Mouse (Mus musculus) hindbrain, embryonic 13.5 days (tissue): Measurements from ENCODE around the gene Cyth1. TPM values are rescaled to one million over a fixed set of nuclear protein-coding genes. Genes with fewer than 3 reads are reported as not detected.

Experiments
- ATAC-seq: fragments of 200-750 bp; cut with Nextera tagmentation; 2 replicates; pipeline ENCODE4 v1.8.0; 2017; ENCODE audit warnings: moderate TSS enrichment; ENCODE audit not compliant: low FRiP score
- H3K27ac ChIP-seq: fragments of 300-500 bp; sonication (generic); 2 replicates; pipeline ENCODE4 v1.5.1; 2015; ENCODE audit warnings: inconsistent platforms, mild to moderate bottlenecking, moderate library complexity
- H3K27me3 ChIP-seq: fragments of 300-500 bp; sonication (generic); 2 replicates; pipeline ENCODE4 v1.6.1; 2015; ENCODE audit warnings: mild to moderate bottlenecking, inconsistent platforms
- H3K36me3 ChIP-seq: fragments of 300-500 bp; sonication (generic); 2 replicates; pipeline ENCODE4 v1.6.1; 2015; ENCODE audit warnings: mild to moderate bottlenecking, inconsistent platforms
- H3K4me1 ChIP-seq: fragments of 300-500 bp; sonication (generic); replicated peaks from 2 replicates; pipeline ENCODE4 v1.6.1; 2015; ENCODE audit warnings: inconsistent platforms
- H3K4me2 ChIP-seq: fragments of 300-500 bp; sonication (generic); 2 replicates; pipeline ENCODE4 v1.6.1; 2015; ENCODE audit warnings: inconsistent platforms, mild to moderate bottlenecking, moderate library complexity
- H3K4me3 ChIP-seq: fragments of 300-500 bp; sonication (generic); 2 replicates; pipeline ENCODE4 v1.5.1; 2015; ENCODE audit warnings: mild to moderate bottlenecking, inconsistent platforms
- H3K9ac ChIP-seq: fragments of 300-500 bp; sonication (generic); 2 replicates; pipeline ENCODE4 v1.6.1; 2015; ENCODE audit warnings: mild to moderate bottlenecking, inconsistent platforms
- H3K9me3 ChIP-seq: fragments of 300-500 bp; sonication (generic); 2 replicates; pipeline ENCODE4 v1.6.1; 2016; ENCODE audit warnings: inconsistent platforms
- WGBS: fragments of 180-500 bp; shearing (Covaris S2); methylation state at CpG from one replicate; pipeline ENCODE4 v1.1.7; 2015; 5-methylcytosine and 5-hydroxymethylcytosine counted together
- polyA plus RNA-seq: library from polyadenylated mRNA; unstranded; fragments of >200 nt; fragmentation: Nextera tagmentation; extraction: Ambion mirVana; gene quantifications from 2 replicates; pipeline ENCODE4 v1.2.1, GENCODE M21; 2015

The Cyth1 gene
- polyA plus RNA-seq, 1 experiment from 2014 or later, result 24.0 TPM

DNA sequence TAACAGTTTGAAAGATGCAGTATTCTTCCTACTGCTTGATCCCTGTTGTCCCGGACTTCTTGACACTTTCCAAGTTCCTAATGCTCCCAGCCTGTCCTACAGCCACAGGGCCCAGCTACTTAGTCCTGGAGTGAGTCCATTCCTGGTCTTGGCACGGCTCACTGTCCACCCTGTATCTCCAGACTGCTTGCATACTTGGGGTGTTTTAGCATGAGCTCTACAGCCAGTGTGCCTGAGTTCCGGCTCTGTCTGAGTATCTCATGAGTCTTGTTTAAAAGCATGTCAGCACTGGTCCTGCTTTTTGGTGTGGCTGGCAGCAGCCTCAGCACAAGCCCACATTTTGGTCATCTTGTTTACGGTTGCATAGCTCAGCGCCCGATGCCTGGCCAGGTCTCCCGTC is 73.6 kb downstream of the Cyth1 start:
- WGBS, result 92% methylated on average over 7 of the region's 7 CpGs
- H3K9ac ChIP-seq, result no peak overlapping the region
- H3K27ac ChIP-seq, result no peak overlapping the region
- H3K4me2 ChIP-seq, result no peak overlapping the region
- H3K4me1 ChIP-seq, result no peaks in the 10 kb centered on the region
- H3K27me3 ChIP-seq, result no peaks in the 10 kb centered on the region
- ATAC-seq, result no peak
- H3K9me3 ChIP-seq, result no peaks in the 10 kb centered on the region
- H3K36me3 ChIP-seq, result peaks cover 73% of the 10 kb centered on the region
- H3K4me3 ChIP-seq, result no peak overlapping the region

DNA sequence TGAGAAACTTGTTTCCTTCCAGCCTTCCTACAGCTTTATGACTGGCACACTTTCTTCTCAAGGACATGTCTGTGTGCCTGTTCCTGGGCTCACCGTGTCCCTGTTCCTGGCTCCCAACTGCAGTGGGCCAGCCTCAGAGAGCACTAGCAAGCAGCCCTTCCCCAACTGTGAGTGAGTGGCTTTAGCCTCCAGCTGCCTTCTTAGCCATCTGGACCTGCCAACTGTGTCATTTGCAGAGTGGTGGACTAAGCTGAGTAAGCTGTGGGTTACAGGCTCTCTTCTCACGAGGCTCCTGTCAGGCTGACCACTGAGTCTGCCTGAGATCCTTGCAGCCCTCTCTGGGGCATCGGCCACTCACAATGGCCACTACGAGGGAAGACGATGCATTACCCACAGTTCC is 75.6 kb downstream of the Cyth1 start:
- WGBS, result 81% methylated on average over 5 of the region's 5 CpGs
- no peaks in the 10 kb centered on the region for H3K4me1 ChIP-seq
- no peaks in the 10 kb centered on the region for H3K27me3 ChIP-seq
- no peaks in the 10 kb centered on the region for H3K9me3 ChIP-seq
- ATAC-seq, result no peak
- no peak overlapping the region for H3K4me3 ChIP-seq
- H3K36me3 ChIP-seq, result peaks cover 70% of the 10 kb centered on the region
- H3K27ac ChIP-seq, result no peak overlapping the region
- H3K4me2 ChIP-seq, result no peak overlapping the region
- H3K9ac ChIP-seq, result no peak overlapping the region

DNA sequence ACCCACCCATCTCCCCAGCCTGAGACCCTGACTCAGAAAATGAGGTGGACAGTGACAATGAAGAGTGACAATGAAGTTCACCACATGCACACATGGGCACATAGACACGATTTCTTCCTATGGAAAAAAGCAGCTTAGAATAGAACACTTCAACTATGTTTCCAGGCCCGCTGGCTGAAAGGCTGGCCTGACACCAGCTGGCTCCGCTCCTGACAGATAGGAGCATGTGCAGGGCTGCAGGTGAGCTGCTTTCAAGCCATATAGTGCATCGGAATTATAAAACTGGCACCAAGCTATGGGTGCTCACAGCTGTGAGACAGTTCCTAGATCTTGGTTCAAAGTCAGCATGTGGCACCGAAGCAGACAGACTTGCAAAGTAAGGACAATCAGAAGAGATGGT is 78.1 kb downstream of the Cyth1 start:
- no peak overlapping the region for H3K27ac ChIP-seq
- no peak overlapping the region for H3K4me2 ChIP-seq
- WGBS, result 96% methylated on average over 5 of the region's 5 CpGs
- H3K9me3 ChIP-seq, result no peaks in the 10 kb centered on the region
- H3K36me3 ChIP-seq, result peaks cover 71% of the 10 kb centered on the region
- no peaks in the 10 kb centered on the region for H3K27me3 ChIP-seq
- no peak overlapping the region for H3K4me3 ChIP-seq
- no peak overlapping the region for H3K9ac ChIP-seq
- H3K4me1 ChIP-seq, result peaks cover 5% of the 10 kb centered on the region; the same call in 1 of the 2 replicates
- ATAC-seq, result no peak

DNA sequence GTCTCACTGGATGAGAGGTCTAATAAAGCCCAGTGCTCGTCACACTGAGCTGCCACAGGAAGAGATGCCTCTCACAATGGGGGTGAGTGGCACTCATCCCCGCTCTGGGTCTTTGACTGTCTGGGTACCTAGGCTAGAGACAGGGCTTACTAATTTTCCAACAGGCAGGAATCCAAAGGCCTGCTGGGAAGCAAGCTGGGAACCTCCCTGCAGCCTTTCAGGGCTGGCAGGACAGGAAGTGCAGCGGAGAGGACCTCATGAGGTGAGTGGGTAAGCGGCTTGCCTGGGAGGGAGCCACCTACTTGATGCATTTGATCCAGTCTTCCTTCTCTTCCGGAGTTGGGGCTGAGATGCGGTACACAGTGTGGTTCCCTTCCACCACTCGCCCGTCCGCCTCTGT is 79.7 kb downstream of the Cyth1 start:
- no peaks in the 10 kb centered on the region for H3K27me3 ChIP-seq
- H3K4me1 ChIP-seq, result peaks cover 7% of the 10 kb centered on the region; the same call in 1 of the 2 replicates
- H3K4me3 ChIP-seq, result no peak overlapping the region
- H3K27ac ChIP-seq, result no peak overlapping the region
- H3K9me3 ChIP-seq, result no peaks in the 10 kb centered on the region
- H3K9ac ChIP-seq, result no peak overlapping the region
- 77% methylated on average over 9 of the region's 9 CpGs for WGBS
- no peak overlapping the region for H3K4me2 ChIP-seq
- H3K36me3 ChIP-seq, result peaks cover 78% of the 10 kb centered on the region
- ATAC-seq, result no peak

DNA sequence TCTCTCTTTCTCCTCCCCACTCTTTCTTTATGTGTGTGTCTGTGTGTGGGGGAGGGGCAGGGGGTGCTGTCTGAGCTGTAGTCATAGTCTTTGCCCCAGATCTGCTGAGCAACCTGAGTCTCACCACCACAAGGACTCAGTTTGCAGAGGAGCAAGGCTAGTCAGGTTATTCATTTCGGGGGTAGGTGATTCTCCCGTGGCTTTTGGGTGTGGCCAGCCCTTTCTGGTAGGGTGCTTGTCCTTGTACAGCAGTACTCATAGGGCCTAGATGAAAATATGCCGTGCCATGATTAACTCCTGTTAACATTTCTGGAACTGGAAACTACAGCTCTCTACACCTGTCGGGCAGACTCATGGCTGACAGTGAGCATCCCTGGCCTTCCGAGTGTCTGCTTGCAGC is 81.8 kb downstream of the Cyth1 start:
- H3K4me3 ChIP-seq, result no peak overlapping the region
- H3K4me1 ChIP-seq, result peaks cover 7% of the 10 kb centered on the region; the same call in 1 of the 2 replicates
- 92% methylated on average over 5 of the region's 5 CpGs for WGBS
- H3K27me3 ChIP-seq, result no peaks in the 10 kb centered on the region
- H3K9ac ChIP-seq, result no peak overlapping the region
- no peak overlapping the region for H3K27ac ChIP-seq
- ATAC-seq, result no peak
- H3K36me3 ChIP-seq, result peaks cover 76% of the 10 kb centered on the region
- H3K4me2 ChIP-seq, result no peak overlapping the region
- no peaks in the 10 kb centered on the region for H3K9me3 ChIP-seq

DNA sequence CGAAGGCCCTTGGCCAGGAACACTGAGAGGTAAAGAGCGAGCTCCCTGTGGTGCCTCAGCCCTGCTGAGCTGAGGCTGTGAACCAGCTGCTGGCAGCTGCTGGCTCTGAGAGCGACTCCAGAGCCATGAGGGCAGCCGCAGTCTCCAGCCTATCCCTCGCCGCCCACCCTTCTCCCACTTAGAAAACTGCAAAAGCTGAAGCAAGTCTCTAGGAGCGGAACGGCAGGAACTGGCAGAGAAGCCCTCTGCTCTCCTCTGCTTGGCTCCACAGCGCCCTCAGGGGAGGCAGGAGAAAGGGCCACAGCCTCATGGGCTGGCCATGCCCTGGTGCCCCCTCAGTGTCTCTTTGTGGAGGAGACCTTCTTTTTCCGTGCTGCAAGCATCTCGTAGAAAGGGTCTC is 82.7 kb downstream of the Cyth1 start:
- Histone ChIP-seq H3K4me2 (no peak overlapping the region), H3K4me1 (peaks cover 7% of the 10 kb centered on the region; the same call in 1 of the 2 replicates), H3K9ac (no peak overlapping the region), H3K4me3 (no peak overlapping the region), H3K27me3 (no peaks in the 10 kb centered on the region), H3K27ac (no peak overlapping the region), H3K9me3 (no peaks in the 10 kb centered on the region), H3K36me3 (peaks cover 72% of the 10 kb centered on the region)
- 42% methylated on average over 11 of the region's 11 CpGs for WGBS
- ATAC-seq, result no peak

DNA sequence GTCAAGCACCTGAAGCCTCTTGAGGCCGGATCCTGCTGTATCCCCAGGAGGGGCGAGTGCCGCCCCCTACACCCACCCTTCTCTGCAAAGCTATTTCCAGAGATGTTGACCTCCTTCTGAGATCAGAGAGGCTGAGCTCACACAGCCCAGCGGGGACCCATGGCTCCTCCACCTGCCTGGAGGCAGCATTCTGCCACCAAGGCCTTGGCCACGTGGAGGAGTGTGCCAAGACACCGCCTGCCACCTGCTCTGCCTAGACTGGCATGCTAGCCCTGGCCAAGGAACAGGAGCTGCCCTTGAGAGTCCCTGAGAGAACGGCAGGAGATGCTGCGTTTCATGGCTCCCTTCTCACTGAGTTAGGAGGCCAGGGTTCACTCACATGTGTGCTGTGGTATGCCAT is 83.8 kb downstream of the Cyth1 start:
- WGBS, result 83% methylated on average over 8 of the region's 8 CpGs
- Histone ChIP-seq H3K4me1 (peaks cover 7% of the 10 kb centered on the region; the same call in 1 of the 2 replicates), H3K4me3 (no peak overlapping the region), H3K27me3 (no peaks in the 10 kb centered on the region), H3K9me3 (no peaks in the 10 kb centered on the region), H3K27ac (no peak overlapping the region), H3K9ac (no peak overlapping the region), H3K36me3 (peaks cover 63% of the 10 kb centered on the region), H3K4me2 (no peak overlapping the region)
- no peak for ATAC-seq

DNA sequence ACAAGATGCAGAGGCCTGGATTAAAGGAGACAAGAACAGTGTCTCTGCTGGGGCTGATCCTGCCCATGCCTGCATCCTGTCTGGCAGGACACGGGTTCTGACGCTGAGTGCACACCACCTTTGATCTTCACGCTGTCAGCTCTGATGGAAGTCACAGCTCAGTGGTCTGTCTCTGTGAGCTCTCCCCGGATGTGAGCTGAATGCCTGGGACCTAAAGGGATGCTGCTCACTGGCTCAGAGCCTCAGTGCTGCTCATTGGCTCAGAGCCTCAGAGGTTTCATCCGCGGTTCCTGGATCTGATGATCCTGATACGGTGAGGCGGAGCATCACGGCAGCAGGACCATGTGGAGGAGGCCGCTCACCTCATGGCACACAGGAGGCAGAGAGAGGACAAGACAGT is 86.1 kb downstream of the Cyth1 start:
- Histone ChIP-seq H3K9ac (peak overlapping the region; percentile 19; the same call in 1 of the 2 replicates), H3K36me3 (peaks cover 42% of the 10 kb centered on the region), H3K4me2 (no peak overlapping the region), H3K27ac (peak overlapping the region; percentile 46; the same call in 1 of the 2 replicates), H3K9me3 (no peaks in the 10 kb centered on the region), H3K4me3 (no peak overlapping the region), H3K27me3 (no peaks in the 10 kb centered on the region), H3K4me1 (peaks cover 11% of the 10 kb centered on the region; the same call in 1 of the 2 replicates)
- ATAC-seq, result no peak
- 72% methylated on average over 10 of the region's 10 CpGs for WGBS

DNA sequence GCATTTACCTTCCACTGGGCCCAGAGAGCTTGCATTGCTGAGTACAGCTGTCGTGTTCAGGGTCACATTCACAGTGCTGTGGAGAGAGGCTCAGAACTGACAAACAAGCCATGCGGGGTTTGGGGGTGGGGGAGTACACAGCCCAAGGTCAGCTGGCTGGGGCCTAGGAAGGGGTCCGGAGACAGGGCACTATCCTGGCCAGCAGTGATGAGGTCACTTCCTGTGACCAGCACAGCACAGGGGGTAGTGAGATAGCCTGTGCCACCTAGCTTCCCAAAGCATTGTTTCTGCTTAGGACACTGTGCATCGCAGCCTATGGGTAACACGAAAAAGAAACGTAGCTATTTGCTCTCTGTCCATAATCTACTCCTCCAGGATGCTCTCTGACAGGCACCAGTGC is 87.2 kb downstream of the Cyth1 start:
- Histone ChIP-seq H3K9me3 (no peaks in the 10 kb centered on the region), H3K27ac (no peak overlapping the region), H3K4me1 (peaks cover 11% of the 10 kb centered on the region; the same call in 1 of the 2 replicates), H3K36me3 (peaks cover 32% of the 10 kb centered on the region), H3K4me3 (no peak overlapping the region), H3K9ac (no peak overlapping the region), H3K4me2 (no peak overlapping the region), H3K27me3 (no peaks in the 10 kb centered on the region)
- 83% methylated on average over 6 of the region's 6 CpGs for WGBS
- no peak for ATAC-seq

DNA sequence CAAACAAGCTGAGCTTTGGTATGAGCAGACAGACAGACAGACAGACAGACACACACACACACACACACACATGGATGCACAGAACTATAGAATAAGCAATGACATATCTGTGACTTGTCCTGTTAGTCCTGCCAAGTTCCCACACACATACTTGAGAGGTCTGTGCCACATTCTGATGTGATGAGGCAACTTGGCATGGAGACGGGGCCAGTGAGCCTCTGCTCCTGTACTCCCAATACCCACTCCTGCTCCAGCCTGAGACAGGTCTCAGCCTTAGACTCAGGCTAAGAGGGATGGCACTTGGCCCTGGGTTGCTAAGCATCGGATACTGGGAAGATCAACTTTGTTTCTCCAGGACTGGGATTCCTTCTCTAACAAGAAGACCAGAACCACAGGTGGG is 87.6 kb downstream of the Cyth1 start:
- Histone ChIP-seq H3K4me3 (no peak overlapping the region), H3K27me3 (no peaks in the 10 kb centered on the region), H3K9me3 (0 out of 2 replicates have a peak, but pooled peaks cover under 1% of the 10 kb centered on the region), H3K36me3 (peaks cover 28% of the 10 kb centered on the region), H3K4me2 (no peak overlapping the region), H3K4me1 (peaks cover 10% of the 10 kb centered on the region; the same call in 1 of the 2 replicates), H3K27ac (no peak overlapping the region), H3K9ac (no peak overlapping the region)
- ATAC-seq, result no peak
- WGBS, result 82% methylated on average over 2 of the region's 2 CpGs

DNA sequence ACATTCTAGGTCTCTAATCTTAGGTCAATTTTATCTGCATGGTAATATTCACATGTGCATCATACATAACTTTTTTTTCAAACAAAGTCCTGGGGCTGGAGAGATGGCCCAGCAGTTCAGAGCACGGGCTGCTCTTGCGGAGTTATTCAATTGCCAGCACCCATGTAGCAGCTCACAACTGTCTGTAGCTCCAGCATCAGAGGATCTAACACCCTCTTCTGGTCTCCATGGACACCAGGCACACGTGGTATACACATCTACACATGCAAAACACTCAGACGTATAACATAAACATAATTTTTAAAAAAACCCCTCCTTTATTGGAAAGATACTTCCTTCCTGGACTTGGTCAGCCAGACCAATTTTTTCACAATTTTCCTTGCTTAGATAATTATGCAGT is 89.6 kb downstream of the Cyth1 start:
- peaks cover 4% of the 10 kb centered on the region; the same call in 1 of the 2 replicates for H3K4me1 ChIP-seq
- no peaks in the 10 kb centered on the region for H3K27me3 ChIP-seq
- H3K36me3 ChIP-seq, result peaks cover 9% of the 10 kb centered on the region
- H3K9ac ChIP-seq, result no peak overlapping the region
- H3K4me2 ChIP-seq, result no peak overlapping the region
- H3K4me3 ChIP-seq, result no peak overlapping the region
- no peak overlapping the region for H3K27ac ChIP-seq
- WGBS, result 79% methylated on average over 4 of the region's 4 CpGs
- no peak for ATAC-seq
- 0 out of 2 replicates have a peak, but pooled peaks cover 5% of the 10 kb centered on the region for H3K9me3 ChIP-seq

DNA sequence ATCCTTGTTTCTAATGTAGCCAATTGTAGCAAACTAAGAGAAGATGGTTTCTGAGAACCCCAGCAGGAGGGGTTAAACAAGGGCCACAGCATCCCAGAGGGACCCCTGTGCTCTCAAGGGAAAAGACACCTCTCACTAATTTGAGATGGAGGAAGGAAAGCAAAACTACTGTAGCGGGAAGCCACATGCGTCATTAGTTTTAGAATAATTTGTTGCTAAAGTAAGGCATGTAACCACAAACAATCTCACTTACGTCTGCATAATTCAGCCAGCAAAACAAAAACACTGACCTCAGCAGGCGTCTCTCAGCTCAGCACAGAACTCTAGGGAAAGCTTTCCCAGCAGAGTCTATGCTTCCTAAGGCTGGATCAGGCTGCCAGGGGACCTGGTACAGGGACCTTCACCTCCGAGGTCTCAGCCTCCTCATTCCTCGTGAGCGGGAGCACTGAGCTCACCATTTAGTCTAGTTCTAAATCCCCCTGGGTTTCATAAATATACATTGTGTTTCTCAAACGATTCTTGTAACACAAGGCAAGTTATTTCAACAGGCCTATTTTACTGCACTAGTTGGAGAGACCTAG is 91.8 kb downstream of the Cyth1 start:
- Histone ChIP-seq H3K4me2 (no peak overlapping the region), H3K27me3 (no peaks in the 10 kb centered on the region), H3K9ac (no peak overlapping the region), H3K4me3 (no peak overlapping the region), H3K4me1 (peaks cover 4% of the 10 kb centered on the region; the same call in 1 of the 2 replicates), H3K36me3 (no peaks in the 10 kb centered on the region), H3K27ac (no peak overlapping the region), H3K9me3 (0 out of 2 replicates have a peak, but pooled peaks cover 5% of the 10 kb centered on the region)
- WGBS, result 75% methylated on average over 8 of the region's 8 CpGs
- no peak for ATAC-seq

DNA sequence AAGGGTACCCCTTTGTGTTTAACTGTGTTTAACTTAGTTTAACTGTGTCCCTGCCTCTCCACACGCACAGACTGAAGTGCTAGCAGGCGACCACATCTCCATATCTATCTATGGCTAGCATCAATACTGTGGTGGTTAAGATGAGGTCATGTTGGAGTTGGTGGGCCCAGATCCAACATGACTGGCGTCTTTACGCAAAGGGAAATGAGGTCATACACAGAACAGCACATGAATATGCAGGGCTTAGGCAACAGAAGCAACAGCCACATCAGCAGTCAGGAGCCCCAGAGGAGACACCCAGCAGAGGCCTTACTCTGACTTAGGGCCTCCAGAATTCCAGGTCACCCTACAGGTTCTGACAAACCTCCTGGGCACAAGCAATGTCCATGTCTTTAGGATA is 95.4 kb downstream of the Cyth1 start:
- no peak for ATAC-seq

More for the DNA sequence above, 95.4 kb downstream of the Cyth1 start:
- WGBS, result 90% methylated on average over 4 of the region's 4 CpGs
- H3K4me1 ChIP-seq, result peaks cover 14% of the 10 kb centered on the region
- H3K27ac ChIP-seq, result no peak overlapping the region
- H3K36me3 ChIP-seq, result no peaks in the 10 kb centered on the region
- 0 out of 2 replicates have a peak, but pooled peaks cover 5% of the 10 kb centered on the region for H3K9me3 ChIP-seq
- no peaks in the 10 kb centered on the region for H3K27me3 ChIP-seq
- H3K4me2 ChIP-seq, result no peak overlapping the region
- no peak overlapping the region for H3K4me3 ChIP-seq
- H3K9ac ChIP-seq, result no peak overlapping the region
